Mouse (Mus musculus): ENCODE measurements around the gene Dydc2.

The Dydc2 gene

DNA sequence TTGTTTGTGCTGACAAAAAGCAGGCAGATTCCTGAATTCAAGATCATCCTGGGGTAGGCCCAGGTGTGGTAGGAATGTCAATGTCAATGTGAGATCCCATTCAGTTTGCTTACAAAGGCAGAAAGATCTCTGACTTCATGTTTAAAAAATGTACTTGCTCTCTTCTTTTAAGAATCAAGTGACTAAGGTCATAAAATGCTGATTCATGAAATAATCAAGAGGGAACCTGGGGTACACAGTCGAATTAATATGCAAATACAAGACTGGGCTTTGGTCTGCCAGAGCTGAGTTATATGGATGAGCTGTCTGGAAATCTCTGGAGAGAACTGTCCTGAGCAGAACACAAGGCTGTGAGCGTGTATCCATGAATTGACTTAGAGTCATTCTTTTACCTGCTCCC lies 21.6 kb downstream of the Dydc2 start:
- intact Hi-C loops (cut with DNase I): no loop called here

DNA sequence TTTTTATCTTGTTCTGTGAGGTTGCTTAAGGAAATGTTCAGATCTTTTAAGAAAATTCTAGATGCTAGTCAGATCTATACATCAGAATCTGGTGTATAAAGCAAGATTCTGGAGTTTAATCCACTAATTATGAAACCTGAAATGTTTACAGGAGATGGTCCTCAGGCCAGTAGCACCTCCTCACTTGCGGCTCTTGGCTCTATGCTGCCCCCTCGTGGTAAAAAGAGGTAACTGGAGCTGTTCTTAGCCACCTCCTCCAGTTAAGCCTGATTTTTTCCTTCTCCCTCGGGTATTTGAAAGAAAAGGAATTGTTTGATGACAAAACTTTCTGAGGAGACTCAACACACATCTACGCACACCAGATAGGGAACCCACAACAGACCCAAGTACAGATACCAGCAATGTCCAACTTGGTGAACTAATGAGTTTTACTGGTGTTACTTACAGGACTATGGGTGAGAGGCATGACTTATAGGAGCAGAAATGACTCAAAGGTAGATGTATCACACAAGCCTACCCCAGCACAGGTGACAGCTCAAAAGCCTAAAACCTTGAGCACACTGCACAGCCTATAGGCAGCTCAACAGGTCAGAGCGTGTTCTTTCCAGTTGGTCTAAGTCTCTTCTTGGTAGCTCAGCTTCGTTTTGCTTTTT lies 33.7 kb downstream of the Dydc2 start:
- intact Hi-C loops (cut with DNase I): loop anchor here (2.0 kb wide), 1 partner anchor 118 kb away; no protein-coding TSS in a partner anchor

DNA sequence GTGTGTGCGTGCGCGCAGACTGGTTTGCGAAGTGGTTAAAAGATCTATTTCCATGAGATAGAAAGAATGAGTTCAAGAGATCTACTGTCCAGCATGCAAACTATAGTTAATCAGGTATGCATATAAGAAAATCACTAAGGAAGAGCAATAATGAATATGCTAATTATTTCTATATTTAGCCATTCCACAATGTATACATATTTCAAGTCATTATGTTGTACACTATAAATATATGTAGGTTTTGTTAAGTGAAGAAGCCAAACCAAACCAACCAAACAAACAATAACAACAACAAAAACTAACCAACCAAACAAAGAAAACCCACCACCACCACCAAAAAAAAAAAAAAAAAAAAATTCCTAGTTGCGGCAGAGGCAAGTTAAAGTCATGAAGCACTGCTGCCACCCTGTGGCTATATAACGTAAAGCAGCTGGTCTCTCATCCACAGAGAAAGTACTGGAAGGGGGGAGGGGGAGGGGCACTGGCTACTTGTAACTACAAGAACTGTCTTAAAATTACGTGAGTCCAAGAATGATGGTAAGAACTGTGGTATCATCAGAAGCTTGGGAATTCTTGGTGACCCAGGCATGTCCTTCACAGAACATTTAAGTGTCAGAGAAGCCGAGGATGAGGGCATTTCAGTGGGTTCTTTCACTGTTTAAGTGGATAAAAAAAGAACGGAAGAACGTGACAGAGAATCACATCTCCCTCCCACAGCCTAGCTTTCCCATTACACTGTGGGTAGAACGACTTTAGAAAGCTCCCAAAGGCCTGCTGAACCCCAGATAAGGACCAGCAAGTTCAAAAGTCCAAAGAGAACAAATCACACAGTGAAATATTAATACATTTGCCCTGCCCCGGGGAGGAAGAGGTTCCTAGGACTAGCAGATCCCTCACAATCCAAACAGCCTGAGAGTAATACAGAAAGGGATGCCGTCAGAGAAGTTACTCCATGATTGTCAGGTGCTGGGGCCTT lies 35.6 kb downstream of the Dydc2 start:
- intact Hi-C loops (cut with DNase I): loop anchor here (1.0 to 2.0 kb wide), 2 partner anchors 54 to 117 kb away; no protein-coding TSS in a partner anchor

DNA sequence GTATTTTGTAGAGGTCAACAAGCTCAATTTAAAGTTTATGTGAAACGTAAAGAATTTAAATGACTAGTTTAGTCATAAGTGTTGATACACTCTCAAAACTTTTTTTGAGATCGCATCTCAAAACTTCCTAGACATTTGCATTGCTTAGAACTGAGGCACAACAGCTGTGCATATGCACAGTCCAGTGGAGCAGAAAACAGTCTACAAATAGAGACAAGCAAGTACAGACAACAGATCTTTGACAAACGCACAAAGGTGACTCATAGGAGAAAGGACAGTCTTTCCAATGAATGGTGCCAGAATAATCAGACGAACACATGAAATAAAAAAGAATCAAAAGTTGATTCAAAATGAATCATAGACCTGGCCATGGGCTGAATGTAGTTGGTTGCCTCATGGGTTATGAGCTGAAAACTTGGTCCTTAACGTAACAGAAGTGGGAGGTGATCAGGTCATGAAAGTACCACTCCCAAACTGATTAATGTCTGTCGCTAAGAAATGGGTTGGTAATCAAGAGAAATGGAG lies 38.0 kb downstream of the Dydc2 start:
- intact Hi-C loops (cut with DNase I): no loop called here

DNA sequence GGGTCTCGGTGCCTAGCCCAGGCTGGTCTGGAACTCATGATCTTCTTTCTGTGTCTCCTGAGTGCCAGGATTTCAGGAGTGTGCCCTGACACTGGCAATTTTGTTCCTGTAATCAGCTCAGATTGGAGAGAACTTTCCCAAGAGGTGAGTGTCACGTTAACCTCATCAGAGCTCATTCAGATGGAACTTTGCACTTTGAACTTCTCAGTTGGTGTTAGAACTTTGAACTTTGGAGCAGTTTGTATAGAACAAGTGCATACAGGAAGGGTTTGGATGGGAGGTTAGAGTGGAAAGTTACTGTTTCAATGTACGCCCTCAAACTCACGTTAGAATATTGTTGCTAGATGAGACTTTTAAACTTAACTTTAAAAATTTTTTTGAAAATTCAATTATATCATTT lies 39.7 kb downstream of the Dydc2 start:
- intact Hi-C loops (cut with DNase I): loop anchor here (5.0 kb wide), 1 partner anchor 117 kb away; no protein-coding TSS in a partner anchor

DNA sequence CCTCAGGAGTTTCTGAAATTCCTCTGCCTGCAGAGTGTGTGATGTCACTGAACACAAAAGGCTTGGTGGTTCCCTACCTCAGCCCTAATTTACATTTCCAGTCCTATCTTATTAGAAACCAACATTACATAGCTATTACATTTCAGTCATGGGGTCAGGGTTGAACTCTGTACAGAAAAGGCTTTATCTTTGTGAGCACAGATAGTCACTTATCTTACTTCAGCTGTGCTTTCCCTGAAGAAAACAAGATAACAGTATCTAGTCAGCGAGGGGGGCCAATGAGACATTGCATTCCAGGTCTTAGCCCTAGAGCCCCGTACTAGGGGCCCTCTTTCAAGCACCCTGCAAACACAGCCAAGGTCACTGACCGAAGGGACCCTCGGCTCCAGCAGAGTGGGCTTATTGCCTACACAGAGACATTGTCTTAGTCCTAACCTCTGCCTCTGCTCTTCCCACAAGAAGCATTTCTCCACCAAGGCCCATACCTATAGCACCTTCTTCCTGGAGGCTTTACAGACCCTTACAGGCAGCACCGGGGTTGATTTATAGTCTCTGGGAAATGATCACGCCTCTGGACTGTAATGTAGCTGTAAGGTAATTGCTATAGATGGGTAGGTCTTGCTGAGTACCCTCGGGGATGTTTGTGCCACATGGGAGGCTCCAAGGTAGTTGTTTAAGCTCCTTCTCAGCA lies 43.3 kb downstream of the Dydc2 start:
- intact Hi-C loops (cut with DNase I): loop anchor here (5.0 kb wide), 1 partner anchor 113 kb away; no protein-coding TSS in a partner anchor

DNA sequence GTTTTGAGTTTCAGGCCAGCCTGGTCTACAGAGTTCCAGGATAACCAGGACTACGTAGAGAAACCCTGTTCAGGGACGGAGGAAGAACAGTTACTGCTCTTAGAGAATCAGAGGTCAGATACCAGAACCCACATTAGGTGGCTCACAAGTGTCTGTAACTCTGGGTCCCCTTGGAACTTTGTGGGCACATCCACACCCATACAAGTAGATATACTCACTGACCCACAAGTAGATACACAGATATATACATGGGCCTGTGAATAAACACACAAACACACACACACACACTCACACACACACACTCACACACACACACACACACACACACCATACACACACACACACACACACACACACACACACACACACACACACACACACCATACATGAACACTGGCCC lies 43.9 kb downstream of the Dydc2 start:
- intact Hi-C loops (cut with DNase I): loop anchor here (5.0 kb wide), 1 partner anchor 113 kb away; no protein-coding TSS in a partner anchor

DNA sequence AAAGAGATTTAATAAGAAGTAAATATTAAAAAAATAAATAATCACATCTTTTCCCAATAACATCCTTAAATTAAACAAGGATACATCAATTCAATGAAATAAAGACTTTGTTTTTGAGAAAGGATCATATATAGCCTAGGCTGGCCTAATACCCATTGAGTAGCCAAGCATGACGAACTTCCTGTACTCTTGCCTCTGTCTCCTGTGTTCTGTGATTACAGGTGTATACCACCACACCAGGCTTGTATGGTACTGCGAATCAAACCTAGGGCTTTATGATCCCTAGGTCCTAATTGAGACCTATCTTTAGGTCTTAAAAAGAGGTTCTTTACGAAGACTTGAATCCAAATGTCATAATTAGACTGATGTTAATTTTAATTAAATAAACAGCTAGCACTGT lies 47.8 kb downstream of the Dydc2 start:
- intact Hi-C loops (cut with DNase I): no loop called here

DNA sequence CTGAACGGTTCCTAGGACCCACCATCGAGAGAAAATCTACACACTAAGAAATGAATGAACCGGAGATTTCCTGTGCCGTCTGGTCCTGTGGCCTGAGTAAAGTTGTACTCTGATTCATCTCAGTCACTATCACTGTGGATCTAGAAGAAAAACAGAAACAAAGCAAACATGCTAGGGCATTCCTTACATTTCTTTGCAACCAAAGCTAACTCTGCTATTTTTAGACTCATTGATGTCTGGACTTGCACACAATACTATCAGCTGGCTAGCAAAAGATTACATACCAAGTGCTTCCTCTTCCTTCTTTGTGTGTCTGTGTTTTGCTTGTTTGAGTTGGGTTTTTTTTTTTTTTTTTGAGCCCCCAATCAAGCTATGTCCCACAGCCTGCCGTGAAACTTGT lies 51.5 kb downstream of the Dydc2 start:
- intact Hi-C loops (cut with DNase I): no loop called here

DNA sequence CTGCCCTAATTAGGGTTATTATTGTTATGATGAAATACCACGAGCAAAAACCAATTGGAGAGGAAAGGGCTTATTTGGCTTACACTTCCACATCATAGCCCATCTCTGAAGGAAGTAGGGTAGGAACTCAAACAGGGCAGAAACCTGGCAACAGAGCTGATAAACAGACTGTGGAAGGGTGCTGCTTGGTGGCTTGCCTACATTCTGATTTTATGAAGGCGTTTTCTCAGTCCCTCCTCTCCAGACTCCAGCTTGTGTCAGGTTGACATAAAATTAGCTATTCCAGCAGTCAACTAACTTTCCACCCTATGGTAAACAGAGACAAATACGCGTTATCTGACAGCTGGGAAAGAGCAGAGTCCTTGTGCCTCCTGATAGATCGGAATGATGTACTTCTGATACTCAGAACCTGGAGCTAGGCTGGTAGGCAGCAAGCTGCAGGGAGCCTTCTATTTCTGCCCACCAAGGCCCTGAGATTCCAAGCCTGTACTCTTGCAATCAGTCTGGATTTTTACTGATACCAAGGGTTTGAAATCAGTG lies 54.2 kb downstream of the Dydc2 start:
- intact Hi-C loops (cut with DNase I): no loop called here

DNA sequence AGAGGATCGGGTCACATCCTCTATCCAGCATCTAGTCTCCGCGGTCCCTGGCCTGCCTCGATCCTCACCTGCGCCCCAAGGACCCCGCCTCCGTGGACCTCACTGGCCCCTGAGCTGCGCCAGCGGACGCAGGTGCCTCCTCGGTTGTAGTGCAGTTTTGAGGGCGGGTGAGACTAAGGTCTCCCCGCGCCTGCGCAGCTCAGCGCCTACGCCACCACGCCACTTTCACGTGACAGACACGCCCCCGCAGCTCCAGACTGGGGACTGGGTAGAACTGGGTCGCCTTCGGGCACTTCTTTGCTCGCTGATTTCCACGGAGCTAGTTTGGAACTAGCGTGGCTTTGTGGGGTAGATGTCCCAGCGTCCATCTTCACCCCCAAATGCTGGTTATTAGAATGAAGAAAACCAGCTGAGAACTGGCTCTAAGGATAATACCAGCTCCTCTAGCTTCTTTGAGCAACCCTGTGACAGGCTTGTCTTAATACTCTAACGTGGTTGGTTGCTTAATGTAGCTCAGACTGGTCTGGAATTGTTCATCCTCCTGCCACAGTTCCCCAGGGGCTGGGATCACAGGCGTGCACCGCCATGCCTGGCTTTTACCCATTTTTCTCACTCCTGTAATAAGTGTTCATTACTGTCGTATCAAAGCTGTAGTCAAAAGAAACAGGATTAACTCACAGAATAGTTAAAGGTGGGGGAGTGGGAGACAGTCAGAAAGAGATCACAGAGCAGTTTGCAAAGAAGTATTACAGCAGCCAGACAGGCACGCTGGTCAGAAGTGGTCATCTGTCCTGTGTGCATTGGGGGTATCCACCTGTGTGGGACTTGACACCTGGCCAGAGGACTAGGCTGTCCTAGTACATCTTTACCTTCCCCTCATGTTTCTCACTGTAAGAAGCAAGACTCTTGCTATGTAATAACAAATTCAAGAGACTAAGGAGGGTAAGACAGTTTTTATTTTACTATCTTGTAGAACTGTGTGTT lies 55.1 kb downstream of the Dydc2 start, which contains the start of gene Fam213a:
TSS of gene Fam213a (minus strand) at position 159 of the 984 bp plus-strand sequence.
- intact Hi-C loops (cut with DNase I): no loop called here

DNA sequence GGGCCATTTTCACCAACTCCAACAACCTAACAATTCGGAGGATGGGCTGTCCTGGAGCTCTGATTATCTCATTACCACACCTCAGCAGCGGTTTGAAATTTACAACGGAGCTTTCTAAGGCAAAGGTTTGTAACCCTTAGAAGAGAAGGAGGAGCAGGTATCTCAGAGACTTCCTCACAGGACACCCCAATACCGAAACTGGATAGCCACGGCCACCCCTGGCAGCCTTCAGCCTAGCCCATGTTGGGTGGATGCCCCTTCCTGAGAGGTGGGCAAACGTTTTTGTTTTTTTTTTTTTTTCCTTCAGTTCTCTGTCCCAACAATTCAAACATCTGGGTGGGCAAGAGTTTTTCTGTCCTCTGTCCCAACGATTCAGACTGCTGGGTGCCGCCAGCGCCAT lies 55.9 kb downstream of the Dydc2 start:
- intact Hi-C loops (cut with DNase I): no loop called here

DNA sequence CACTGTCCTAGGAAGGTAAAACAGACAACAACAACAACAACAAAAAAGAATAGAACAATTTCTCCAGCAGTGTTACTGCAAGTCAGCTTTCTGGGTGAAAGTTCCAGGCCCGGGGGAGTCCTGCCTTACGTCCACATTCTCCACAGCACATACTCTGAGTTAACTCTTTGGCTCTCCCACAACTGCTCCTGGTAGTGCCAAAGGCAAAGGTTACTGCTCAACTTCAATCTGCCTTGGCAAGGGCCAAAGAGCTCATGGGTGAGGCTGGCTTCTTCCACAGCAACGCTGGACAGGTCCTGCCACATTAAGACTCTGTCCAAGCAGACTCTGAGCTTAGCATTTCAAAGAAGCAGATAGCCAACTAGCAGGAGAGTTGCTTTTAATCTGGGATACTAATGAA lies 57.1 kb downstream of the Dydc2 start:
- intact Hi-C loops (cut with DNase I): no loop called here

DNA sequence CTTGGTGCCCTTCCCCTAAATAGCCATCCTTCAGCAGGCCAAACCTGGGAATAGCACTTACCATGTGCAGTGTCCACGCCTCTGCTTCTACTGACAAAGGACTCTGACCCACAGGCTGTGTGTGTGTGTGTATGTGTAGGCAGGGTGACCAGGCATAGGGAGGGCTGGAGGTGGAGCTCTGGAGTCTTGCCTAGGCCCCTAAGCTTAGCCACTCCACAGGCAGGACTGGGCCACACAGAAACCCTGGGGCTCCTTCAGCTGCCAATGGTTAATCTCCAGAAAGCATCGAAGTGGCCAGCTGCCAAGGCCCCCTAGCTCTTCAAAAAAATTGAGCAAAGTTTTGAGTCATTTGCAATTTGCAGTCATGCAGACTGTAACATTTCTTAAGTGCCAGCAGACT lies 60.9 kb downstream of the Dydc2 start:
- intact Hi-C loops (cut with DNase I): no loop called here

DNA sequence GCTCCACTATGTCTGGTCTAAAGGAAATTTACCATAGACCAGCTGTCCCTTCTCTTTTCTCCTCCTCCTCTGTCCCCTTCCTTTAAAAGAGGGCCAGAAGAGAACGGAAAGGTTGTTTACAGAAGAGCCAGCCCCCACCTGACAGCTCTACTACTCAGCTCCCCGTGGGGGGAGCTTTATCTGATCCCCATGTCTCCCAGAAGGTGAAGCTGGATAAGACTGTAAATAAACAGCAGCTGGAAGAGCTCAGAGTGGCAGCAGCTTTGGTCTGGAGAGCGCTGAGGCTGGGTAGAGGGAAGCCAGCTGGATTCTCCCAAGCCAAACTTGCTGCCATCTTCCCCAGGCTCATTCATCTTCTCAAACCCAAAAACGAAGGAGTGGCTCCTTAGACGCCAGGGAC lies 61.4 kb downstream of the Dydc2 start:
- intact Hi-C loops (cut with DNase I): no loop called here

DNA sequence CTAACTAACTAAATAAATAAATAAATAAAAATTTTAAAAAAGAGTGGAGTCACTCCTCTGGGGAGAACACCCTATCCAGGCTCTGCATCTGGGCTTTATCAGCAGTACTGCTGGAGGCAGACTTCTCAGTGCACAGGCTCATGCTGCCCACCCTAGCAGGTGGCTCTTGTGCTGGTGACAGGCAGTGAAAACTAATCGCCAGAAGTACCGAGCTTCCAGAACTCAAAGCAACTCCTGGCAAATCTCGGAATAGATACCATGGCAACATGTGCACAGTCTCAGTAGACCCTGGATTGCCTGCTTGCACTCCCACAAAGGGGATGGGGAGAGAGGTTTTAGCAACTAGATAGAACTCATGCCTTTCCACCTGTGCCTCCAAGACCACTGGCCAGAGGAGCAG lies 62.1 kb downstream of the Dydc2 start:
- intact Hi-C loops (cut with DNase I): no loop called here

DNA sequence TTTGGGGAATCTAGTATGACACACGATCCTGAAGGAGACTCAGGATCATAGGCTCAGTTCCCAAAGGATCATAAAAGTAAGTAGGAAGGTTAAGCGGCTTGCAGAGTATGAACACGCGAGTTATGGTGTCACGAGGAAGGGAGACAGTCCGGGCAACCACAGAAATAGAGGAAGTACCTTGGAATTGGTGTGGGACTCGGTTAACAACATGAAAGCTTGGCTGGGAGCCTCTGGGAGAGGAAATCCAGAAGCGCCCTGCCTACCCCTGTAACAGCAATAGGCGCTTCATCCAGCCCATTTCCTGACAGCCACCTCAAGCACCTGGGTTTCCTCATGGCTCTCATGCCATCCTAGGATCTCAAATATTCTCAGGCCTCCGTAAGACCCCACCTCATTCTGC lies 62.7 kb downstream of the Dydc2 start:
- intact Hi-C loops (cut with DNase I): no loop called here

DNA sequence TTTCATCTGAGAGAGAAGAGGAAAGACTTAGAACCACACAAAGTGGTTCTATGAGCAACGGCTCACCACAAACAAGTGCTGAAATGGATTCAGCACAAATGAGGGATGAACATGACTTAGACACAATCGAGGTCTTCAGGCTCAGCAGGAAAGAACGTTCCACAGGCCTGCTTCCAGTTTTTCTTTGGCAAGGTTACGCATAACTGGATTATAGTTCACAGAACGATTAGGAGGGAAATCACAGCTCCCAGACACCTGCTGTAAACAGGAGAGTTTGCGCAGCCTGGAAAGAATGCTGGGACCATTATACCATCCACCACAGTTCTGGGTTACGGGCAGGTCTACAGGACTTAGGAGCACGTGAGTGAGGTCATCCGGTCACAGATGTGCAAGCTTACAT lies 63.3 kb downstream of the Dydc2 start:
- intact Hi-C loops (cut with DNase I): no loop called here

DNA sequence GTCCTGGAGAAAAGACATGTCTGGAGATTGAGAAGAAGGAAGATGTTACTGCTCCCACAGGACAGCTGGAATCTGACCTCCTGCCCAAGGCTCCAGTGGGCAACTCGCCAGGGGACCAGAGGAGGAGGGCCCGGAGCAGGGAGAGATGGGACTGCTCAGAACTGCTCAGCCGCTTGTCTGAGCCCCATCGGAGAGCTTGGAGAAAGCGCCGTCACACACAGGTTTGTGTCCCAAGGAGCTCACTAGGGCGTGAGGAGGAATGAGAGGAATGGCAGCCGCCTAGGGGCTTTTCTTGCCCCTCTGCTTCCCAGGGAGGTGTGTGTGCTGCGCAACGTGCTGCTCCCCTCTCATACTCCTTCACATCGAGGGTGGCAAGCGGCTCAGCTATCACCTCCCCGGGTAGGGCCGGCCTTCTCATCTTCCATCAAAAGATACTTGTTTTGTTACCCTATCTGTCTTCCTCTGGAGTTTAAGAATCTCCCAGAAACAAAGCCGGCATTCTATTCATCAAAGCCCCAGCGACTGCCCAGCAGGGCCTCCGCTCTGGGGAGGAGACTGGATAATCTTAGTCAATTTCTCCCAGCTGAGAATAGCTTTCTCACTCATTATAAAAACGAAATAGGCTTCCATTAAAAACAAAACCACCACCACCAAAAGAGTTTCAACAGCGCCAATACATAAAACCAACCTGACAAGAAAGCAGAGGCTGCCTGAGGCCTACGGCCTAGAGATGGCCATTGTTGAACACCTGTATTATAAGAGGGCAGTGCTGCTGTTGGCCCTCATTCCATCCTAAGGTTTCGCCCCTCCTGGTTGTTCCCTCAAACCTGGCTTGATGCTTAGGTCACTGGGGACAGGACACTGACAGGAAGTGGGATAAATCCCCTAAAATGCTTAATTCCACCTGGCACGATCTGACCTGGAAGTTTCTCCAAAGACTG lies 64.5 kb downstream of the Dydc2 start:
- intact Hi-C loops (cut with DNase I): no loop called here

Data from adrenal gland (tissue).